Mouse (Mus musculus): ENCODE data around the gene Egflam. TPM values are rescaled to one million over a fixed set of nuclear protein-coding genes. Genes with fewer than 3 reads are reported as not detected.

Egflam gene
- polyA plus RNA-seq, 1 experiment from 2014 or later: 8.8 TPM

GRCm38 (mm10) chr15:7157658-7158057, 240.5 kb downstream of the Egflam start:
- H3K36me3 ChIP-seq (replicated peaks): no peaks in the 10 kb centered on the region
- H3K27me3 ChIP-seq: no peaks in the 10 kb centered on the region
- no peaks in the 10 kb centered on the region for H3K9me3 ChIP-seq
- WGBS: 91% methylated on average over 6 of the region's 6 CpGs
- 0 out of 2 replicates have a peak, but pooled peaks cover 2% of the 10 kb centered on the region for H3K4me1 ChIP-seq
- no peak overlapping the region for H3K27ac ChIP-seq
- H3K4me3 ChIP-seq (replicated peaks): no peak overlapping the region
- no peak for ATAC-seq (ENCODE audit: low FRiP score)
- no peak overlapping the region for H3K9ac ChIP-seq
- H3K4me2 ChIP-seq: no peak overlapping the region
